Mouse (Mus musculus): Measurements from ENCODE around the gene St6galnac3. TPM values are rescaled to one million over a fixed set of nuclear protein-coding genes. Genes with fewer than 3 reads are reported as not detected.
A peak's percentile ranks its signal among the peaks of the same experiment; 100 is the strongest.

St6galnac3 gene
- polyA plus RNA-seq, 1 experiment from 2014 or later, result 22.7 TPM

GRCm38 (mm10) chr3:153681720-153682119, 43.3 kb downstream of the St6galnac3 start:
- no peaks in the 10 kb centered on the region for H3K4me1 ChIP-seq
- WGBS, result 94% methylated on average over 9 of the region's 9 CpGs
- no peak overlapping the region for H3K4me2 ChIP-seq
- no peak for ATAC-seq (replicated peaks)
- no peak overlapping the region for H3K27ac ChIP-seq
- H3K4me3 ChIP-seq, result no peak overlapping the region
- no peak overlapping the region for H3K9ac ChIP-seq
- no peaks in the 10 kb centered on the region for H3K9me3 ChIP-seq
- no peaks in the 10 kb centered on the region for H3K27me3 ChIP-seq (replicated peaks)
- no peaks in the 10 kb centered on the region for H3K36me3 ChIP-seq (replicated peaks)

GRCm38 (mm10) chr3:153675832-153676231, 49.1 kb downstream of the St6galnac3 start:
- Histone ChIP-seq H3K9me3 (no peaks in the 10 kb centered on the region), H3K27ac (no peak overlapping the region), H3K4me2 (no peak overlapping the region), H3K4me3 (no peak overlapping the region), H3K4me1 (peaks cover 9% of the 10 kb centered on the region), H3K27me3 (replicated peaks) (no peaks in the 10 kb centered on the region), H3K9ac (no peak overlapping the region), H3K36me3 (replicated peaks) (no peaks in the 10 kb centered on the region)
- ATAC-seq (replicated peaks), result 0 out of 2 replicates have a peak, but pooled peaks have one; percentile 18
- 1% methylated on average over 7 of the region's 7 CpGs for WGBS

GRCm38 (mm10) chr3:153675073-153675472, 49.9 kb downstream of the St6galnac3 start:
- Histone ChIP-seq H3K27ac (no peak overlapping the region), H3K36me3 (replicated peaks) (no peaks in the 10 kb centered on the region), H3K27me3 (replicated peaks) (no peaks in the 10 kb centered on the region), H3K9me3 (no peaks in the 10 kb centered on the region), H3K9ac (no peak overlapping the region), H3K4me3 (no peak overlapping the region), H3K4me2 (no peak overlapping the region), H3K4me1 (peaks cover 9% of the 10 kb centered on the region)
- peak; percentile 49; the same call in 1 of the 2 replicates for ATAC-seq (replicated peaks)
- WGBS, result 29% methylated on average over 12 of the region's 12 CpGs

- Histone ChIP-seq H3K4me3 (no peak overlapping the region), H3K27me3 (replicated peaks) (no peaks in the 10 kb centered on the region), H3K4me2 (no peak overlapping the region), H3K9ac (no peak overlapping the region), H3K36me3 (replicated peaks) (no peaks in the 10 kb centered on the region), H3K4me1 (peaks cover 9% of the 10 kb centered on the region), H3K9me3 (no peaks in the 10 kb centered on the region), H3K27ac (no peak overlapping the region)
- 87% methylated on average over 8 of the region's 8 CpGs for WGBS
- ATAC-seq (replicated peaks), result no peak
Observed at GRCm38 (mm10) chr3:153674359-153674758, 50.6 kb downstream of the St6galnac3 start.

- no peak overlapping the region for H3K4me2 ChIP-seq
- no peaks in the 10 kb centered on the region for H3K36me3 ChIP-seq (replicated peaks)
- H3K27me3 ChIP-seq (replicated peaks), result no peaks in the 10 kb centered on the region
- WGBS, result 86% methylated on average over 12 of the region's 12 CpGs
- H3K4me1 ChIP-seq, result peaks cover 15% of the 10 kb centered on the region
- no peak overlapping the region for H3K4me3 ChIP-seq
- no peak overlapping the region for H3K27ac ChIP-seq
- no peak for ATAC-seq (replicated peaks)
- H3K9ac ChIP-seq, result no peak overlapping the region
- no peaks in the 10 kb centered on the region for H3K9me3 ChIP-seq
Observed at GRCm38 (mm10) chr3:153673451-153673850, 51.5 kb downstream of the St6galnac3 start.

- WGBS, result 90% methylated on average over 10 of the region's 10 CpGs
- ATAC-seq (replicated peaks), result no peak
- H3K27ac ChIP-seq, result no peak overlapping the region
Observed at GRCm38 (mm10) chr3:153670953-153671674, 53.9 kb downstream of the St6galnac3 start.

GRCm38 (mm10) chr3:153669737-153670435, 55.1 kb downstream of the St6galnac3 start:
- no peak overlapping the region for H3K27ac ChIP-seq
- H3K9me3 ChIP-seq, result no peaks in the 10 kb centered on the region

More at GRCm38 (mm10) chr3:153670953-153671674, 53.9 kb downstream of the St6galnac3 start:
- Histone ChIP-seq H3K4me2 (no peak overlapping the region), H3K36me3 (replicated peaks) (no peaks in the 10 kb centered on the region), H3K9me3 (no peaks in the 10 kb centered on the region), H3K4me1 (peaks cover 14% of the 10 kb centered on the region), H3K4me3 (no peak overlapping the region), H3K9ac (no peak overlapping the region), H3K27me3 (replicated peaks) (no peaks in the 10 kb centered on the region)

GRCm38 (mm10) chr3:153669329-153669728, 55.6 kb downstream of the St6galnac3 start:
- 60% methylated on average over 8 of the region's 8 CpGs for WGBS
- no peak for ATAC-seq (replicated peaks)
- no peak overlapping the region for H3K27ac ChIP-seq

More at GRCm38 (mm10) chr3:153669737-153670435, 55.1 kb downstream of the St6galnac3 start:
- no peaks in the 10 kb centered on the region for H3K36me3 ChIP-seq (replicated peaks)
- 90% methylated on average over 13 of the region's 13 CpGs for WGBS
- no peak overlapping the region for H3K4me2 ChIP-seq
- H3K27me3 ChIP-seq (replicated peaks), result no peaks in the 10 kb centered on the region
- no peak for ATAC-seq (replicated peaks)
- H3K4me1 ChIP-seq, result peaks cover 12% of the 10 kb centered on the region; the same call in 1 of the 2 replicates
- H3K9ac ChIP-seq, result no peak overlapping the region
- no peak overlapping the region for H3K4me3 ChIP-seq

GRCm38 (mm10) chr3:153668447-153669290, 56.3 kb downstream of the St6galnac3 start:
- H3K27me3 ChIP-seq (replicated peaks), result no peaks in the 10 kb centered on the region
- no peak overlapping the region for H3K4me3 ChIP-seq
- no peak overlapping the region for H3K27ac ChIP-seq
- no peaks in the 10 kb centered on the region for H3K9me3 ChIP-seq
- H3K4me2 ChIP-seq, result no peak overlapping the region
- ATAC-seq (replicated peaks), result no peak
- peaks cover 12% of the 10 kb centered on the region; the same call in 1 of the 2 replicates for H3K4me1 ChIP-seq
- H3K36me3 ChIP-seq (replicated peaks), result no peaks in the 10 kb centered on the region
- H3K9ac ChIP-seq, result no peak overlapping the region
- WGBS, result 72% methylated on average over 21 of the region's 21 CpGs

More at GRCm38 (mm10) chr3:153669329-153669728, 55.6 kb downstream of the St6galnac3 start:
- no peak overlapping the region for H3K9ac ChIP-seq
- no peak overlapping the region for H3K4me2 ChIP-seq
- no peaks in the 10 kb centered on the region for H3K36me3 ChIP-seq (replicated peaks)
- peaks cover 12% of the 10 kb centered on the region; the same call in 1 of the 2 replicates for H3K4me1 ChIP-seq
- no peaks in the 10 kb centered on the region for H3K9me3 ChIP-seq
- no peaks in the 10 kb centered on the region for H3K27me3 ChIP-seq (replicated peaks)
- H3K4me3 ChIP-seq, result no peak overlapping the region

GRCm38 (mm10) chr3:153664696-153665095, 60.3 kb downstream of the St6galnac3 start:
- no peaks in the 10 kb centered on the region for H3K36me3 ChIP-seq (replicated peaks)
- H3K27me3 ChIP-seq (replicated peaks), result no peaks in the 10 kb centered on the region
- no peak overlapping the region for H3K4me3 ChIP-seq
- 86% methylated on average over 5 of the region's 5 CpGs for WGBS
- H3K4me2 ChIP-seq, result no peak overlapping the region
- H3K4me1 ChIP-seq, result peaks cover 26% of the 10 kb centered on the region
- no peaks in the 10 kb centered on the region for H3K9me3 ChIP-seq
- no peak overlapping the region for H3K27ac ChIP-seq
- no peak for ATAC-seq (replicated peaks)
- no peak overlapping the region for H3K9ac ChIP-seq

- 64% methylated on average over 10 of the region's 10 CpGs for WGBS
- Histone ChIP-seq H3K9ac (no peak overlapping the region), H3K27ac (no peak overlapping the region), H3K9me3 (no peaks in the 10 kb centered on the region), H3K4me2 (no peak overlapping the region), H3K4me1 (peaks cover 31% of the 10 kb centered on the region), H3K4me3 (no peak overlapping the region), H3K27me3 (replicated peaks) (no peaks in the 10 kb centered on the region), H3K36me3 (replicated peaks) (no peaks in the 10 kb centered on the region)
- ATAC-seq (replicated peaks), result no peak
Observed at GRCm38 (mm10) chr3:153663841-153664427, 61.0 kb downstream of the St6galnac3 start.

Measured in midbrain, embryonic 15.5 days (tissue).